Mouse (Mus musculus) heart, embryonic 16.5 days (tissue): Measurements from ENCODE around the gene Fchsd2. TPM values are rescaled to one million over a fixed set of nuclear protein-coding genes. Genes with fewer than 3 reads are reported as not detected.
A peak's percentile ranks its signal among the peaks of the same experiment; 100 is the strongest.

ENCODE experiments used
- ATAC-seq: fragments of 200-750 bp; cut with Nextera tagmentation; replicated peaks from 2 replicates; pipeline ENCODE4 v1.8.0; 2017; ENCODE audit warnings: moderate number of reproducible peaks; ENCODE audit not compliant: insufficient read depth, low FRiP score; ENCODE audit errors: extremely low read depth
- H3K27ac ChIP-seq: fragments of 300-500 bp; sonication (generic); 2 replicates; pipeline ENCODE4 v1.5.1; 2014; ENCODE audit warnings: mild to moderate bottlenecking, low read length, control low read depth, moderate library complexity
- H3K27me3 ChIP-seq: fragments of 300-500 bp; sonication (generic); 2 replicates; pipeline ENCODE4 v1.6.1; 2014; ENCODE audit warnings: low read length, mixed read lengths; ENCODE audit not compliant: control insufficient read depth, insufficient read depth
- H3K36me3 ChIP-seq: fragments of 300-500 bp; sonication (generic); 2 replicates; pipeline ENCODE4 v1.6.1; 2014; ENCODE audit not compliant: control insufficient read depth, insufficient read depth
- H3K4me1 ChIP-seq: fragments of 300-500 bp; sonication (generic); 2 replicates; pipeline ENCODE4 v1.6.1; 2014; ENCODE audit warnings: low read length, mixed read lengths; ENCODE audit not compliant: control insufficient read depth, insufficient read depth
- H3K4me2 ChIP-seq: fragments of 300-500 bp; sonication (generic); 2 replicates; pipeline ENCODE4 v1.6.1; 2014; ENCODE audit warnings: low read depth, mild to moderate bottlenecking, control low read depth, low read length
- H3K4me3 ChIP-seq: fragments of 300-500 bp; sonication (generic); 2 replicates; pipeline ENCODE4 v1.5.1; 2014; ENCODE audit warnings: mild to moderate bottlenecking, control low read depth, low read length
- H3K9ac ChIP-seq: fragments of 300-500 bp; sonication (generic); 2 replicates; pipeline ENCODE4 v1.6.1; 2014; ENCODE audit warnings: low read length, control low read depth
- H3K9me3 ChIP-seq: fragments of 300-500 bp; sonication (generic); replicated peaks from 2 replicates; pipeline ENCODE4 v1.6.1; 2016; ENCODE audit warnings: low read length; ENCODE audit not compliant: control insufficient read depth
- WGBS: fragments of 180-500 bp; shearing (Covaris S2); extraction: QIAGEN DNeasy Blood & Tissue Kit; methylation state at CpG from one replicate; pipeline ENCODE4 v1.1.7; 2014; 5-methylcytosine and 5-hydroxymethylcytosine counted together
- polyA plus RNA-seq: library from polyadenylated mRNA; unstranded; fragments of >200 nt; fragmentation: Nextera tagmentation; extraction: Ambion mirVana; gene quantifications from 2 replicates; pipeline ENCODE4 v1.2.1, GENCODE M21; 2015

Gene Fchsd2
- polyA plus RNA-seq, 1 experiment from 2014 or later: 16.4 TPM

DNA sequence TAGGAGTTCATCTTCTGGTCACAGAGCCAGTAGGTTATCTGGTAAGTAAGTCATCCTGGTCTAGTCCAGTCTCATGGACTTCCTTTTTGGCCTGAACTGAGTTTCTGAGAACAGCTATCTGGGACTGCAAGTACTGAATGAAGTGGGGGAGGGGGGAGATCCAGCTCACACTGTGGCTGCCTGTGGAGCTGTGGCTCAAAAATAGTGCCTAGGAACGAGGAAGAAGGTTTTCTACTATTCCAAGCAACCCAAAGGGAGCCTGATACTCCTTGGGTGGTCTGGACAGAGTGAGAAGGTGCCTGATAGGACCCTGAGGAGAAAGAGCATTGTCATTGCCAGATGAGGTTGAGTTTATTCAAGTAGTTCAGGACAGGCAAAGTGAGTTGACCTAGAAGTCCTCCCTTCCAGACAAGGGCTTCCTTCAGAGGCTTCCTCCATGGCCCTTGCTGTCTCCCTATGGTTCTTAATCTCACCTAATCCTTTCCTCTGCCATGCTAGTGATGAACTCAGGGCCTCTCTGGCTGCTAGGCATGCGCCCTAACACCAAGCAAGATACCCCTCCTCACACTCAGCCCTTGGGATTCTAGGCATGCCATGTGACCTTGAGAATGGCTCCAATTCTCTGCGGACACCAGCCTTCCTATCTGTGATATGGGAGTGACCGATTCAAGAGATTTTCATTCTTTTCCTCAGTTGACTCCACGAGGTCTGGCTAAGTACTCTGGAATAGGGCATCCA is 14.6 kb downstream of the Fchsd2 start:
- no peak for ATAC-seq
- Histone ChIP-seq H3K4me3 (peak overlapping the region; percentile 86), H3K9me3 (0 out of 2 replicates have a peak, but pooled peaks cover 2% of the 10 kb centered on the region), H3K27me3 (no peaks in the 10 kb centered on the region), H3K36me3 (peaks cover 9% of the 10 kb centered on the region), H3K27ac (peak overlapping the region; percentile 98), H3K9ac (peak overlapping the region; percentile 95), H3K4me1 (peaks cover 15% of the 10 kb centered on the region), H3K4me2 (peak overlapping the region; percentile 64)
- 23% methylated on average over 5 of the region's 5 CpGs for WGBS

GRCm38 (mm10) chr7:101107968-101108652 is 15.4 kb downstream of the Fchsd2 start:
- peak overlapping the region; percentile 98 for H3K27ac ChIP-seq
- H3K4me1 ChIP-seq: peaks cover 15% of the 10 kb centered on the region
- peak overlapping the region; percentile 64 for H3K4me2 ChIP-seq
- H3K9ac ChIP-seq: peak overlapping the region; percentile 95
- peaks cover 11% of the 10 kb centered on the region for H3K36me3 ChIP-seq
- under 1% methylated on average over 73 of the region's 75 CpGs for WGBS
- peak overlapping the region; percentile 86 for H3K4me3 ChIP-seq
- H3K27me3 ChIP-seq: no peaks in the 10 kb centered on the region
- ATAC-seq: peak; percentile 88
- 0 out of 2 replicates have a peak, but pooled peaks cover 2% of the 10 kb centered on the region for H3K9me3 ChIP-seq

GRCm38 (mm10) chr7:101108653-101109005 is 16.0 kb downstream of the Fchsd2 start:
- peak overlapping the region; percentile 98 for H3K27ac ChIP-seq
- H3K9me3 ChIP-seq: 0 out of 2 replicates have a peak, but pooled peaks cover 2% of the 10 kb centered on the region
- H3K36me3 ChIP-seq: peaks cover 16% of the 10 kb centered on the region
- H3K4me3 ChIP-seq: peak overlapping the region; percentile 86
- no peaks in the 10 kb centered on the region for H3K27me3 ChIP-seq
- peak; percentile 87; the same call in 1 of the 2 replicates for ATAC-seq
- WGBS: 2% methylated on average over 14 of the region's 35 CpGs
- peak overlapping the region; percentile 95 for H3K9ac ChIP-seq
- peaks cover 15% of the 10 kb centered on the region for H3K4me1 ChIP-seq
- H3K4me2 ChIP-seq: peak overlapping the region; percentile 64

DNA sequence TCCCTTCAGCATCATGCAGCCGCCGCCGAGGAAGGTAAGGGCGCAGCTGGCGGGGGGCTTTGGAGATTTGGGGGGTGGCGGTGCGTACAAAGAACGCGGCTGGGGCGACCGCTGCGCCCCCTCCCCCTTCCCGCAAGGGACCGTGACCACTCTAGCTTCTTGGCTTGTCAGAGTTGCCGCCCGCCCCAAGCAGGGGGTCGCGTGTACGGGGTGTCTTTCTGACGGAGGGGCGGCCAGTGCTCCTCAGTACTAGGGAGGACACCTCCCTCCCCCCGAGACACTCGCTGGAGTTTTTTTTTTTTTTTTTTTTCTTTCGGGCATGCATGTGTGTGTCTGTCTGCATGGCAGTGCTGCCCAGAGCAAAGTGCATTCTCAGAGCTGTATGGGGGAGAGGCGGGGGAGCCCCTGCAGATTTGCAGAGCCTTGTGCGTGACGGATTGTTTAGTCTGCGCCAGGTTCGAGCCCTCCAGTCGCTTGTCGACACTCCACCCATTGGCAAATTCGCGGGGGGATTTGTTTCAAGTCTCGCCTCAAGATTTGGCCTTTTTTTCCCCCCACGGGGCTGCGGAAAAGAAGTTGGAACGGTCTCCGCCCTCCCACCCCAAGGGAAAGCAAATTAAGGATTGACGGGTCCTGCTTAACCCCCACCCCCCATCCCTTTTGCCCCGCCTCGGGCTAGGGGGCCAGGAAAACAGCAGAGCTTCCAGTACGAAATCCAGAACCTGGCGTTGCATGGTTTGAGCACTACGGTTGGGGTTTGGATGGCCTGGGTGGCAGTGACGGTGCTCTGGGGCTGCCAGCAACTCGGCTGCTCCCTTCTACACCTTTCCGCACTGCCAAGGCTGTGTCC is 16.6 kb downstream of the Fchsd2 start:
- H3K27me3 ChIP-seq: no peaks in the 10 kb centered on the region
- under 1% methylated on average over 47 of the region's 47 CpGs for WGBS
- peak overlapping the region; percentile 95 for H3K9ac ChIP-seq
- peaks cover 17% of the 10 kb centered on the region for H3K36me3 ChIP-seq
- peak overlapping the region; percentile 64 for H3K4me2 ChIP-seq
- peak overlapping the region; percentile 98 for H3K27ac ChIP-seq
- peaks cover 15% of the 10 kb centered on the region for H3K4me1 ChIP-seq
- H3K4me3 ChIP-seq: peak overlapping the region; percentile 86
- ATAC-seq: peak; percentile 2; the same call in 1 of the 2 replicates
- H3K9me3 ChIP-seq: 0 out of 2 replicates have a peak, but pooled peaks cover 2% of the 10 kb centered on the region

DNA sequence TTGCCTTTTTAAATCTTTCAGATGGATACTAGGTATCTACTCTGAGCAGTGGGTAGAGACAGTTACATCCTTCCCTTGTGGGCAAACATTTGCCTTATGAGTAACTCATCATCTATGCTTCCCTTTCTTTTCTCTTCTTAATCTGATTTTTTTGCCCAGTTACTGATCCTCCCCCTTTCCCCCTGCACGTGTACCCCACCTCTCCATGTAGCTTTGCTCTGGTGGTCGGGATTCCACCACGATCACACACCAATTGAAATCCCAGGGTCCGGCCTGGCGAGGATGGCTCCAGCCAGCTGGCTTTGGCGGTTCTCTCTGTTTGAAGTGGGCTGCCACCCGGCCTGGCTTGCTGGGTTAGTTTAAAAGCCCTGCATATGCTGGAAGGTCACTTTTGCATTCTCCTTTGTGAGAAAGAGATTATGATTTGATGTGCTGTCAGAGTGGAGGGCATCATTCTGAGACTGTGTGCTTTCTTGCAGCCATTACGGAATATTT is 17.2 kb downstream of the Fchsd2 start:
- Histone ChIP-seq H3K4me2 (peak overlapping the region; percentile 64), H3K27me3 (no peaks in the 10 kb centered on the region), H3K36me3 (peaks cover 17% of the 10 kb centered on the region), H3K4me1 (peaks cover 15% of the 10 kb centered on the region), H3K9me3 (0 out of 2 replicates have a peak, but pooled peaks cover 2% of the 10 kb centered on the region), H3K4me3 (peak overlapping the region; percentile 86), H3K27ac (peak overlapping the region; percentile 98), H3K9ac (peak overlapping the region; percentile 95)
- ATAC-seq: no peak
- 10% methylated on average over 8 of the region's 8 CpGs for WGBS

GRCm38 (mm10) chr7:101113410-101113809 is 20.7 kb downstream of the Fchsd2 start:
- Histone ChIP-seq H3K4me2 (no peak overlapping the region), H3K27ac (no peak overlapping the region), H3K9me3 (0 out of 2 replicates have a peak, but pooled peaks cover 2% of the 10 kb centered on the region), H3K4me1 (peaks cover 6% of the 10 kb centered on the region), H3K36me3 (peaks cover 32% of the 10 kb centered on the region), H3K9ac (no peak overlapping the region), H3K4me3 (no peak overlapping the region), H3K27me3 (no peaks in the 10 kb centered on the region)
- ATAC-seq: no peak
- WGBS: 80% methylated on average over 3 of the region's 3 CpGs

DNA sequence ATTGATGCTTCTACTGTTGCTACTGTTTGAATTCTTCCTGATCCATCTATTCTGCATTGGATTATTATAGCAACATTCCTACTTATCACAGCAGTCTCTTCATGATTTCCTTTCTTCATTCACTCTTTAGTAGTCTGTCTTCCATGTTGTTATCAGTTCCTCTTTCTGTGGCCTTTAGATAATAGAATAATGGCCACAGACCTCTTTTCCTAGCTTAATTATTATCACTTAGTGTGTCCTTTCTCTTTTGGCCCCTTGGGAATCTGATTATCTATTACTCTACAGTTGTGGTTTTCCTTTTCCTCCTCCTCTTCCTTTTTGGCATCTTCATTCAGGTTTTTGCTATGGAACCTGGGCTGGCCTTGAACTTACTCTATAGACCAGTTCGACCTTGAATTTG is 21.7 kb downstream of the Fchsd2 start:
- no peak overlapping the region for H3K4me2 ChIP-seq
- 81% methylated on average over 1 of the region's 1 CpGs for WGBS
- H3K27me3 ChIP-seq: no peaks in the 10 kb centered on the region
- no peak overlapping the region for H3K27ac ChIP-seq
- H3K4me3 ChIP-seq: no peak overlapping the region
- H3K4me1 ChIP-seq: peaks cover 6% of the 10 kb centered on the region
- H3K9ac ChIP-seq: no peak overlapping the region
- ATAC-seq: no peak
- H3K36me3 ChIP-seq: peaks cover 33% of the 10 kb centered on the region
- H3K9me3 ChIP-seq: 0 out of 2 replicates have a peak, but pooled peaks cover 2% of the 10 kb centered on the region

GRCm38 (mm10) chr7:101119391-101119790 is 26.7 kb downstream of the Fchsd2 start:
- Histone ChIP-seq H3K27ac (no peak overlapping the region), H3K9me3 (no peaks in the 10 kb centered on the region), H3K4me2 (no peak overlapping the region), H3K27me3 (no peaks in the 10 kb centered on the region), H3K4me3 (no peak overlapping the region), H3K4me1 (peaks cover 5% of the 10 kb centered on the region), H3K36me3 (peaks cover 21% of the 10 kb centered on the region), H3K9ac (no peak overlapping the region)
- ATAC-seq: no peak
- 74% methylated on average over 7 of the region's 7 CpGs for WGBS
